Mouse (Mus musculus) spleen, adult 10 weeks (tissue): ENCODE data around the gene Osgin1. TPM values are rescaled to one million over a fixed set of nuclear protein-coding genes. Genes with fewer than 3 reads are reported as not detected.

Experiments used
- polyA plus RNA-seq: library from polyadenylated mRNA; stranded (reverse); fragments of 350-450 nt; fragmentation: Illumina TruSeq; extraction: RNeasy Lipid Tissue Mini Kit (QIAGEN cat#74804); gene quantifications from one replicate; pipeline ENCODE4 v1.2.3, GENCODE M21; 2015; ENCODE audit warnings: low replicate concordance; ENCODE audit not compliant: insufficient read depth

Osgin1 gene
- polyA plus RNA-seq, result 1.3 TPM

DNA sequence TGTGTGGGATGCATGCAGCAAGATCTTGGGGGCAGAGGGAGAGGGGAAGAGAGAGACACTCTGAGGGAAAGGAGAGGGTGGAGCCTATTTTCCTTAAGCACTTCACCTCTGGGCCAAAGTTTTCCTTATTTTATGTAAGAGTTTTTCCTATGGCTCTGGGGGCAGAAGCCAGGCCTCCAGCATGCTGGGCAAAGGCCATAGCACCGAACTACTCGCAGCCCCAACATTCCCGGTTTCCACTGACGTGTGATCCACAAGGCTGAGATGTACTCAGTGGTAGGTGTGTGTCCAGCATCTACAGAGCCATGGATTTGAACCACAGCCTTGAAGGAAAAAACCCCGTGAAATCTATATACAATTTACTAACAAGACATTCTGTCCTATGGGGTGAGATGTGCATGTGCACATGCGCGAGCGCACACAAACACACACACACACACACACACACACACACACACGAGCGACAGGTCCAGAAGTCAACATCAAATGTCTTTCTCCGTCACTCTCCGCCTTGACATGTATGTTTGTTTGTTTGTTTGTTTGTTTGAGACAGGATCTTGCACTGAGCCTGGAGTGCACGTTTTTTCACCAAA, at the start of gene Osgin1:
Gene Osgin1, plus strand, starts transcription at position 543 of the 593 bp plus-strand sequence.

DNA sequence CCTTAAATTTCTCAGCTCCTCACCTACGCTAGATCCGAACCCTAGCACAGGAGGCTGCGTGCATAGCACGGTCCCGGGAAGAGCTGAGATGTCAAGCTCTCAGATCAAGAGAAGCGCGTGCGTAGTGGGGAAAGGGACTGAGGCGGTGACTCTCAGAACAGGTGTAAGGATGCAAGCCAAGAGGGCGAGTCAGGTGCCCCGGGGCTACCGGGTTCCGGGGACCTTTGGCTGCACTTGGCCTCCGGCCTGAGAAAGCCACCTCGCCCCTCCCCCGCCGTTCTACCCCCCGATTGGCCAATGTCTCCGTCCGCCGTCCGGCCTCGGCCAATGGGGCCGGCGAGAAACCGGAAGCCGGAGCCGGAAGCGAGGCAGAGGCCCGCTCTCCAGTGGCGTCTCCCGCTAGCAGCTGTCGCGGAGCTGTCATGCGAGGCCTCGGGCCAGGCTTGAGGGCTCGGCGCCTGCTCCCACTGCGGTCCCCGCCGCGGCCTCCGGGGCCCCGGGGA, 39.3 kb upstream of the Osgin1 start, which contains the start of gene Mlycd:
Gene Mlycd, plus strand, starts transcription at position 355 of the 503 bp plus-strand sequence.

DNA sequence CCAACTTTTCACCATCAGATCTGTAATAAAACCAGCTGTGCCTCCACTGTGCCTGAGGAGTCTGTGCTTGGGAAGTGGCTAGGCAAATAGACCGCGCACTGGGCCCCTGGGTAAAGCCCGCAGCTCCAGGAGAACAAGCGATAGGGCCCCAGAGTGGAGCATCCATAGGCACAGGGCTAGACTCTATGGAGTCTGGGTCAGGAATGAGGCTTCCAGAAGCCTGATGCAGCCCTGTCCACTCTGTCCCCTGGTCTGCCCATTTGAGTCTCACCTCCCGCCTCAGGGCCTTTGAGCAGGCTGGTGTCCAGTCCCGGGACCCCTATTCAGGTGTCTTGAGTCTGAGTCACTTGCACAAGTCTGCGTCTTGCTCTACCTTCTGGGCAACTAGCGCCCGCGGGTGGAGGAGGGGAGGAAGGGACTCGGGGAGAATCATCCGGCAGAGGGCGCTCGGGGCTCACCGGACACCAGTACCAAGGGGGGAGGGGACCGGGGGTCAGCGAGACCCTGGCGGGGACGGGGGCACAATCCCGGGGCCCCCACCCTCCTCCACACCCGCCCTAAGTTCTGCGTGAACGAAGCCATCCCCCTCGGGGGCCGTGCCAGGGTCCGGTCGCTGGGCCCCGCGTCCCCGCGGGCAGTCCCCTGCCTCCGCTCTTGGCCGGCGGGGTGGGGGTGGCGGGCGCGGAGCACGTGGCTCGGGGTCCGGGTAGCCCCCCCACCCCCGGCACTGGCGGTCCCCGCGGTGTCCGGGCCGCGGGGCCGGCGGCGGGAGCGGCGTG, 12.5 kb downstream of the Osgin1 start, which contains the start of gene Necab2:
Gene Necab2, plus strand, starts transcription at position 509 of the 779 bp plus-strand sequence.

Other genes with a start within 250 kb of the Osgin1 start
- 126 TPM for gene Hsbp1, start 89.6 kb upstream of the Osgin1 start, polyA plus RNA-seq
- gene Mlycd, start 39.2 kb upstream of the Osgin1 start, polyA plus RNA-seq, result 6.8 TPM
- 0.26 TPM for gene Necab2, start 12.6 kb downstream of the Osgin1 start, polyA plus RNA-seq
- gene Slc38a8, start 67.6 kb downstream of the Osgin1 start, polyA plus RNA-seq, result 0.17 TPM
- gene Mbtps1, start 124.6 kb downstream of the Osgin1 start, polyA plus RNA-seq, result 65.4 TPM
- 31.2 TPM for gene Hsdl1, start 141.1 kb downstream of the Osgin1 start, polyA plus RNA-seq
- gene Dnaaf1, start 141.1 kb downstream of the Osgin1 start, polyA plus RNA-seq, result not detected
- gene Taf1c, start 171.1 kb downstream of the Osgin1 start, polyA plus RNA-seq, result 2.6 TPM
- not detected for gene Adad2, start 178.6 kb downstream of the Osgin1 start, polyA plus RNA-seq
- gene Kcng4, start 201.6 kb downstream of the Osgin1 start, polyA plus RNA-seq, result 0.07 TPM
- 1.4 TPM for gene Wfdc1, start 232.2 kb downstream of the Osgin1 start, polyA plus RNA-seq